Mouse (Mus musculus) right cerebral cortex, postnatal 25 days (tissue): ENCODE measurements at regions not wholly inside any gene's neighbourhood (a gene's known extent, or its start where the extent isn't known, plus 50 kb on each side); places are given as distances from the start of the nearest gene placed in this dataset.

Experiments
- DNase-seq: peaks from one replicate; pipeline ENCODE4 v3.0.0; 2022

GRCm38 (mm10) chr6:52105031-52105593 lies 53.0 kb downstream of the Hoxa1 start:
- DNase-seq, result no peak

- no peak for DNase-seq
Measured at GRCm38 (mm10) chr6:52104141-52104540, 54.0 kb downstream of the Hoxa1 start.

GRCm38 (mm10) chr6:52103661-52104060 lies 54.5 kb downstream of the Hoxa1 start:
- DNase-seq, result no peak

DNA sequence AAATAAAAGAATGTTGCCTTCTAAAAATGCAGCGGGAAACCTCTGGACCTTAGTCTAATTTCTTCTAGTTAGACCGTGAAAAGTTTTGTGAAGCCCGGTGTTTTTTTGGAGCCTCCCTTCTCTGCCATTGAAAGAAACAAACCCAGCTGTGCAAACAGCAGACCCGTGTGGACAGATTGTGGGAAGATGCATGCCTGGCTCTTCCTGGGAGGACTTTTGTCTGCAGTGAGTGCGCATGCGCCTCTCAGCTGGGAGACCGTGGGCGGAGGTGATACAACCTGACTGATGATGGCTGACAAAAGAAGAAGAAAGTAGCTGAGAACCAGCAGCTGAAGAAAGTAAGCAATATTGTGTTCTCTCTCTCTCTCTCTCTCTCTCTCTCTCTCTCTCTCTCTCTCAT lies 55.4 kb downstream of the Hoxa1 start:
- no peak for DNase-seq

GRCm38 (mm10) chr6:52102179-52102578 lies 55.9 kb downstream of the Hoxa1 start:
- DNase-seq, result no peak

DNA sequence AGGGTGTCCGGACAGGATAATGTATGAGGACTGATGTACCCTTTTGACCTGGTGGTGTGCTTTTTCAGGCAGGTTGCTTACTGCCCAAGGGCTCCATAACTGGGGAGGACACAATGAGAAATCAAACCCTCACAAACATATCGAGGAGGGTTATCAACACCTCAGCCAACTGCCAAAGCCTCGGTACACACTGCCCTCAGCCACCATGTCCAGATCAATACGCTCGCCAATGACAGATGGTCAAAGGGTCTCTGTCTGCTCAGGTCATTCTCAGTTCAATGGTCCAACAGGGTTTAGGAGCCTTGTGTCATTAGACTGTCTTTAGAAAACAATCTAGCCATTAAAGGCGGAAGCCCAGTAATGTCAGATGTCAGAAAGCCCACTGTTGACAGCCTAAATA lies 56.9 kb downstream of the Hoxa1 start:
- no peak for DNase-seq

- no peak for DNase-seq
Measured at GRCm38 (mm10) chr6:52098851-52099250, 59.3 kb downstream of the Hoxa1 start.

- DNase-seq, result no peak
Measured at GRCm38 (mm10) chr6:52095575-52095974, 62.5 kb downstream of the Hoxa1 start.

DNA sequence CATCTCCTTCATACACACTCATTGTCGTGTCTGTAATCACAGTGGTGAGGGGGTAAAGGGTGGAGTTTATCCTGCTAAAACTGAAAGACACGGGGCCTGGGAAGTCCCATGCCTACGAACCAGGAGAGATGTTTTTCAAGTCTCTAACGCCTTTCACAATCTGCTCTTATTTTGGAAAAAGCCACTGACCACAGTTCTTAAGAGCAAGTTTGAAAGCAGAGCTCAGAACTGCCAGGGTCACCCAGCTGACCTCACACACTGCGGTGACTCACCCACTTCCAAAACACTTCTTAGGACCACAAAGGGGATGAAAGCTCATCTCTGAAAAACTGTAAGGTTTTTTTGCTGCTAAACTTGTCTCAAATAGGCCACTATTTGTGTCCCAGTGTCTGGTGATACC lies 66.7 kb downstream of the Hoxa1 start:
- no peak for DNase-seq

DNA sequence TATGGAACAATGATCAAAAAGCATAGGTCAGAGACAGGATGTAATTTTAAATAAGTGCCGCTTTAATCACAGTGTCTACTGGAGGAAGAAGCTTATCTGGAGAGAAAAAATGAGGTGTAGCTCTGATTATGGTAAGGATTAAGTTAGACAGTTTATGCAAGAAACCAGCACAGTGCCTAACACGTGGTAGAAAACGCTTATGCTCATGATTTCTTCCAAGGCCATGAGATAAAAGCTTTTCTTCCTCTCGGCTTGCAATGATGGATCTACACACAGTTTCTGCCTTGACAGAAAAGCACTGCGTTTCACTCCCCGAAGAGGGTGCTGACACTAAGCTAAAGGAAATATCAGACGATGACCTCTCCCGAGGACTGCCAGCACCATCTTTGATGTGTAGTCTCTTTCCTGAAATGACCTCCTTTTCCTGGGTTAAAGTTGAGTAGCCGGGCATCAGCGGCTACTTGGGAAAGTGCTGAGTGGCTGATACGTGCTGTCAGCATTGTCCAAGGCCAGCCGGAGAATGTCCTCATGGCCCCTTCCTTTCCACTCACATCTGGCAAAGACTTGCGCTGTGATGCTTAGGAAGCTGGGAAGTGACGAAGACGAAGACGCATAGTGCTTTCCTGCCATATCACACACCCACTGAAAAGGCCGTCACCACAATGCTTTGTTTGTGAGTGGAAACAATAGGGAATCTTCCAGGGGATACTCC lies 72.0 kb downstream of the Hoxa1 start:
- no peak for DNase-seq

GRCm38 (mm10) chr6:52084622-52085021 lies 72.3 kb upstream of the Skap2 start:
- no peak for DNase-seq

GRCm38 (mm10) chr6:52079501-52079900 lies 67.2 kb upstream of the Skap2 start:
- DNase-seq, result no peak

DNA sequence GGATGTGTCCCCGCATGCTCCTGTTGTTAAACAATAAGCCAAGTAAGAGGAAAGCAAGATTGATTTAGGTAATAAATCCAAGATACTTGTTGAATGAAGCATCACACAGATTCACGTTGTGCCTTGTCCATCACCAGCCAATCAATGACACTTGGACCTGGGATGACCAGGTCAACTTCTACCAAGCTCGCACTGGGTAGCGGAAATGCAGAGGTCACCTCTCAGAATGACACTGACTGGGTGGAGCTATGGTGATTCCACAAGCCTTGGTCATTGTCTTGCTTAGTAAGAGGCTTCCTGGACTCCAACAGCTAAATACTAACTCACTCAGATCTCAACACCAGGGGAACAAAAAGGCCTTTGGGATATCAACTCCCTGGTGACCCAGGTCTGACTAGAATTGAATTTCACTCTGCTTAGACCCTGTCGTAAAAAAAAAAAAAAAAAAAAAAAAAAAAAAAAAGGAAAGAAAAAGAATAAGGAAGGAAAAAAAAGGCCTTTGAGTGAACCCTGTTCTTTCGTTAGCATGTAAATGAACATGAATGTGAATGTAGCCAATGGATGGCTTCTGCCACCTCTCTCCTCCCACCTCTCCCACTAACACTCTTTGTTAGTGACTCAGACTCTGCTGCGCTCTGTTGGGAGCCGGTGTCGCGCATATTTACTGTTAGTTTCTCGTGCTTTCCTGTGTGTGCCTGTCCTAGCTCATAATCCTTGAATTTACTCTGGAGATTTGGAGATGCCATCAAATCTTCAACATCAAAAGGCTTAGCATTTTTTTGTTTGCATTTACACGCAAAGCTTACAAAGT lies 66.4 kb upstream of the Skap2 start:
- DNase-seq, result no peak

- DNase-seq, result peak; percentile 12
Measured at GRCm38 (mm10) chr6:52076179-52076932, 64.0 kb upstream of the Skap2 start.

- no peak for DNase-seq
Measured at GRCm38 (mm10) chr6:52074904-52075303, 62.6 kb upstream of the Skap2 start.

- no peak for DNase-seq
Measured at GRCm38 (mm10) chr6:52067151-52067550, 54.8 kb upstream of the Skap2 start.

DNA sequence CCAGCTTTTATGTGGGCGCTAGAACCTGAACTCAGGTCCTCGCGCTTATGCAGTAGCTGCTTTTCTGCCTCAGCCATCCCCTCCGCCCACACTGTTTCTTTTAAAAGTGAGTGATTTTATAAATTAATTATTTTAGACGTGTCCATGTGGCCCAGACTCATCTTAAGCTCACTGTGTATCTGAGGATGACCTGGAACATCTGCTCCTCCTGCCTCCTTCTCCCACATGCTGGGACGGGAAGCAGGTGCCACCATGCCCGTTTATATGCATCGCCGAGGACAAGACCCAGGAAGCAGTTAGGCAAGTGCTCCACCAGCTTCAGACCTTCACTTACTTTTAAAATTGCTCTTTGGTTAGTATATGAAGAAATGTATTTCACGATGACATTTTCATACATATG lies 53.3 kb upstream of the Skap2 start:
- DNase-seq, result no peak

DNA sequence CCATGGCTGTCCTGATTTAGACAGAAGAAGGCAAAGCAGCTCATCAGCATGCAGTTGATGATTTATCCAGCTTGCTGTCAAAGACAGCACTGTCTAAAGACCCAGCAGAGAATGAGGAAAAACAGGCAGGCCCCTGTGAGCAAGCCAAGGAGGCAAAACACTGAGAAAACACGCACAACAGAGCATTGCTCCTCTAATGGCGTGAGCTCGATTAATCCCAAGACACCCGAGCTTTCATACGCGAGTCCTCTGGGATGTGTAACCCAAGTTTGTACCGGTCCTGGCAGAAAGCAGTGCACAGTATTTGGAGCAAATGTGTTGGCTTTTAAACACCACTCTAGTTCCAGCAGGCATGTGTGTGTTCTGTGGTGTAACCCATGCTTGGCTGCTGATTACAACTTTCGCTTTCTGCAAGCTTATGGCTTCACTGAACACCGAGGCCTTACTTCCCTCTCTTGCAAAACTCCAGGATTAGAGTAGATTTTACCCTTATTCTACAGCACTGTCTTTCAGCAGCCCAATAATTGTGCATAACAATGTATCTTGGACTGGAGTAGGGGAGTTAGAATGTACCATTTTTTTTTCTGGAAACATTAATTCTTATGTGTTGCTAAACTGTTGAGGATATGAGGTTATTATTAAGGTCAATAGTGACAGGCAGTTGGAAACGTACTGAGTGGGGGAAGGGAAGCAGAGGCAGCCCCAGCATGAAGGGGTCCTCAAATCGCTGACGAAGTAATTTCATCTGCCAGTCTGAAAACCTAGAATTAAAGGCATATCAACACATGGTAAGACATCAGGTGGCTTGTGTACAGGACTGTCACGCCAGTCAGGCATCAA lies 52.0 kb upstream of the Skap2 start:
- peak; percentile 14 for DNase-seq
